Mouse (Mus musculus): ENCODE results near the gene Sphk2. TPM values are rescaled to one million over a fixed set of nuclear protein-coding genes. Genes with fewer than 3 reads are reported as not detected.
"Not testable (repeated sequence)": the region's sequence is repeated elsewhere in the genome, so short reads cannot be mapped to it uniquely, and the experiment has no call there.

Sphk2 gene
- polyA plus RNA-seq, 1 experiment from 2014 or later = 18.9 TPM

GRCm38 (mm10) chr7:45665303-45666138 lies 52.3 kb downstream of the Sphk2 start:
- Histone ChIP-seq H3K4me2 (ENCODE audit: low read depth, low read length) (no peak overlapping the region), H3K36me3 (ENCODE audit: control insufficient read depth, insufficient read depth) (no peaks in the 10 kb centered on the region), H3K4me3 (ENCODE audit: low read length) (no peak overlapping the region), H3K9ac (ENCODE audit: low read length) (no peak overlapping the region), H3K27me3 (ENCODE audit: control insufficient read depth, insufficient read depth, low read length) (no peaks in the 10 kb centered on the region), H3K9me3 (replicated peaks; ENCODE audit: control insufficient read depth, low read length) (no peaks in the 10 kb centered on the region), H3K27ac (ENCODE audit: low read length) (no peak overlapping the region), H3K4me1 (ENCODE audit: control insufficient read depth, insufficient read depth, low read length) (0 out of 2 replicates have a peak, but pooled peaks cover 4% of the 10 kb centered on the region)
- WGBS = 46% methylated on average over 13 of the region's 13 CpGs
- no peak for ATAC-seq (replicated peaks; ENCODE audit: extremely low read depth, insufficient read depth, low FRiP score)

GRCm38 (mm10) chr7:45661702-45662101 lies 56.1 kb downstream of the Sphk2 start:
- not testable (repeated sequence) for H3K36me3 ChIP-seq (ENCODE audit: control insufficient read depth, insufficient read depth); H3K4me2 ChIP-seq (ENCODE audit: low read depth, low read length); H3K9me3 ChIP-seq (replicated peaks; ENCODE audit: control insufficient read depth, low read length); H3K27ac ChIP-seq (ENCODE audit: low read length); ATAC-seq (replicated peaks; ENCODE audit: extremely low read depth, insufficient read depth, low FRiP score); H3K4me3 ChIP-seq (ENCODE audit: low read length); H3K9ac ChIP-seq (ENCODE audit: low read length); H3K27me3 ChIP-seq (ENCODE audit: control insufficient read depth, insufficient read depth, low read length); H3K4me1 ChIP-seq (ENCODE audit: control insufficient read depth, insufficient read depth, low read length)
- WGBS = 95% methylated on average over 5 of the region's 6 CpGs

GRCm38 (mm10) chr7:45660746-45661478 lies 56.9 kb downstream of the Sphk2 start:
- Histone ChIP-seq H3K27me3 (ENCODE audit: control insufficient read depth, insufficient read depth, low read length) (no peaks in the 10 kb centered on the region), H3K27ac (ENCODE audit: low read length) (no peak overlapping the region), H3K36me3 (ENCODE audit: control insufficient read depth, insufficient read depth) (no peaks in the 10 kb centered on the region), H3K9me3 (replicated peaks; ENCODE audit: control insufficient read depth, low read length) (peaks cover 7% of the 10 kb centered on the region), H3K4me3 (ENCODE audit: low read length) (no peak overlapping the region), H3K4me1 (ENCODE audit: control insufficient read depth, insufficient read depth, low read length) (0 out of 2 replicates have a peak, but pooled peaks cover 4% of the 10 kb centered on the region), H3K4me2 (ENCODE audit: low read depth, low read length) (no peak overlapping the region), H3K9ac (ENCODE audit: low read length) (no peak overlapping the region)
- ATAC-seq (replicated peaks; ENCODE audit: extremely low read depth, insufficient read depth, low FRiP score) = no peak
- 77% methylated on average over 11 of the region's 11 CpGs for WGBS

Other genes starting within 250 kb of the Sphk2 start
- 0.35 and 0.71 TPM in 2 replicates for gene Tulp2, start 236.1 kb downstream of the Sphk2 start, polyA plus RNA-seq (2015; fragmentation: Nextera tagmentation; extraction: Ambion mirVana)
- not detected in 2 replicates for gene Gm45808, start 231.2 kb downstream of the Sphk2 start, polyA plus RNA-seq (2015; fragmentation: Nextera tagmentation; extraction: Ambion mirVana)
- gene Dhdh, start 229.2 kb downstream of the Sphk2 start, polyA plus RNA-seq (2015; fragmentation: Nextera tagmentation; extraction: Ambion mirVana) = 3.4 TPM in 2 replicates
- gene Nucb1, start 207.6 kb downstream of the Sphk2 start, polyA plus RNA-seq (2015; fragmentation: Nextera tagmentation; extraction: Ambion mirVana) = 156 and 160 TPM in 2 replicates
- gene Ppp1r15a, start 191.7 kb downstream of the Sphk2 start, polyA plus RNA-seq (2015; fragmentation: Nextera tagmentation; extraction: Ambion mirVana) = 25.0 and 27.1 TPM in 2 replicates
- gene Plekha4, start 191.7 kb downstream of the Sphk2 start, polyA plus RNA-seq (2015; fragmentation: Nextera tagmentation; extraction: Ambion mirVana) = 1.3 and 1.8 TPM in 2 replicates
- gene Hsd17b14, start 163.1 kb downstream of the Sphk2 start, polyA plus RNA-seq (2015; fragmentation: Nextera tagmentation; extraction: Ambion mirVana) = 0.66 and 0.87 TPM in 2 replicates
- 97.7 and 102 TPM in 2 replicates for gene Bcat2, start 147.8 kb downstream of the Sphk2 start, polyA plus RNA-seq (2015; fragmentation: Nextera tagmentation; extraction: Ambion mirVana)
- gene Fgf21, start 102.5 kb downstream of the Sphk2 start, polyA plus RNA-seq (2015; fragmentation: Nextera tagmentation; extraction: Ambion mirVana) = 1.5 and 1.7 TPM in 2 replicates
- gene Fut1, start 100.7 kb downstream of the Sphk2 start, polyA plus RNA-seq (2015; fragmentation: Nextera tagmentation; extraction: Ambion mirVana) = 0.15 and 0.83 TPM in 2 replicates
- 0.21 and 0.26 TPM in 2 replicates for gene Izumo1, start 96.2 kb downstream of the Sphk2 start, polyA plus RNA-seq (2015; fragmentation: Nextera tagmentation; extraction: Ambion mirVana)
- gene Rasip1, start 90.5 kb downstream of the Sphk2 start, polyA plus RNA-seq (2015; fragmentation: Nextera tagmentation; extraction: Ambion mirVana) = 15.4 and 16.3 TPM in 2 replicates
- 7.6 and 9.0 TPM in 2 replicates for gene Mamstr, start 78.0 kb downstream of the Sphk2 start, polyA plus RNA-seq (2015; fragmentation: Nextera tagmentation; extraction: Ambion mirVana)
- gene Fut2, start 51.6 kb downstream of the Sphk2 start, polyA plus RNA-seq (2015; fragmentation: Nextera tagmentation; extraction: Ambion mirVana) = 1.5 and 1.6 TPM in 2 replicates
- gene Ntn5, start 34.0 kb downstream of the Sphk2 start, polyA plus RNA-seq (2015; fragmentation: Nextera tagmentation; extraction: Ambion mirVana) = 0.22 and 0.36 TPM in 2 replicates
- 0.33 and 0.65 TPM in 2 replicates for gene Sec1, start 23.6 kb downstream of the Sphk2 start, polyA plus RNA-seq (2015; fragmentation: Nextera tagmentation; extraction: Ambion mirVana)
- 4.2 and 5.1 TPM in 2 replicates for gene Car11, start 18.2 kb downstream of the Sphk2 start, polyA plus RNA-seq (2015; fragmentation: Nextera tagmentation; extraction: Ambion mirVana)
- gene Dbp, start 12.9 kb downstream of the Sphk2 start, polyA plus RNA-seq (2015; fragmentation: Nextera tagmentation; extraction: Ambion mirVana) = 3.0 and 3.6 TPM in 2 replicates
- 520 and 591 TPM in 2 replicates for gene Rpl18, start 2.5 kb downstream of the Sphk2 start, polyA plus RNA-seq (2015; fragmentation: Nextera tagmentation; extraction: Ambion mirVana)
- gene Fam83e, start 3.2 kb upstream of the Sphk2 start, polyA plus RNA-seq (2015; fragmentation: Nextera tagmentation; extraction: Ambion mirVana) = 0.39 and 0.84 TPM in 2 replicates
- not detected in 2 replicates for gene Spaca4, start 7.8 kb upstream of the Sphk2 start, polyA plus RNA-seq (2015; fragmentation: Nextera tagmentation; extraction: Ambion mirVana)
- 0.53 and 0.57 TPM in 2 replicates for gene Lmtk3, start 65.7 kb upstream of the Sphk2 start, polyA plus RNA-seq (2015; fragmentation: Nextera tagmentation; extraction: Ambion mirVana)
- gene Sult2b1, start 66.7 kb upstream of the Sphk2 start, polyA plus RNA-seq (2015; fragmentation: Nextera tagmentation; extraction: Ambion mirVana) = 0.66 and 0.72 TPM in 2 replicates
- gene Cyth2, start 96.6 kb upstream of the Sphk2 start, polyA plus RNA-seq (2015; fragmentation: Nextera tagmentation; extraction: Ambion mirVana) = 90.8 and 90.9 TPM in 2 replicates
- gene Kcnj14, start 106.8 kb upstream of the Sphk2 start, polyA plus RNA-seq (2015; fragmentation: Nextera tagmentation; extraction: Ambion mirVana) = 0.50 and 0.57 TPM in 2 replicates
- gene Grwd1, start 112.9 kb upstream of the Sphk2 start, polyA plus RNA-seq (2015; fragmentation: Nextera tagmentation; extraction: Ambion mirVana) = 38.1 and 40.2 TPM in 2 replicates
- 64.9 and 76.1 TPM in 2 replicates for gene Kdelr1, start 154.8 kb upstream of the Sphk2 start, polyA plus RNA-seq (2015; fragmentation: Nextera tagmentation; extraction: Ambion mirVana)
- 0.14 and 0.17 TPM in 2 replicates for gene Grin2d, start 160.4 kb upstream of the Sphk2 start, polyA plus RNA-seq (2015; fragmentation: Nextera tagmentation; extraction: Ambion mirVana)
- 0.91 and 1.4 TPM in 2 replicates for gene Syngr4, start 178.7 kb upstream of the Sphk2 start, polyA plus RNA-seq (2015; fragmentation: Nextera tagmentation; extraction: Ambion mirVana)
- 8.8 TPM in 2 replicates for gene Tmem143, start 178.9 kb upstream of the Sphk2 start, polyA plus RNA-seq (2015; fragmentation: Nextera tagmentation; extraction: Ambion mirVana)
- gene Emp3, start 203.4 kb upstream of the Sphk2 start, polyA plus RNA-seq (2015; fragmentation: Nextera tagmentation; extraction: Ambion mirVana) = 87.4 and 92.8 TPM in 2 replicates
- 3.8 and 3.9 TPM in 2 replicates for gene Ccdc114, start 206.1 kb upstream of the Sphk2 start, polyA plus RNA-seq (2015; fragmentation: Nextera tagmentation; extraction: Ambion mirVana)

Measured in heart, embryonic 16.5 days (tissue).